Mouse (Mus musculus): Measurements from ENCODE around the gene Adam29.

Gene Adam29

GRCm38 (mm10) chr8:55906848-55907247, at the start of gene Adam29:
Gene Adam29, minus strand, starts transcription at chr8:55906948.
- DNase-seq (ENCODE audit: low spot score), result no peak

GRCm38 (mm10) chr8:55940526-55940880, 33.8 kb upstream of the Adam29 start:
- peak; percentile 21 for DNase-seq (ENCODE audit: low spot score)

DNA sequence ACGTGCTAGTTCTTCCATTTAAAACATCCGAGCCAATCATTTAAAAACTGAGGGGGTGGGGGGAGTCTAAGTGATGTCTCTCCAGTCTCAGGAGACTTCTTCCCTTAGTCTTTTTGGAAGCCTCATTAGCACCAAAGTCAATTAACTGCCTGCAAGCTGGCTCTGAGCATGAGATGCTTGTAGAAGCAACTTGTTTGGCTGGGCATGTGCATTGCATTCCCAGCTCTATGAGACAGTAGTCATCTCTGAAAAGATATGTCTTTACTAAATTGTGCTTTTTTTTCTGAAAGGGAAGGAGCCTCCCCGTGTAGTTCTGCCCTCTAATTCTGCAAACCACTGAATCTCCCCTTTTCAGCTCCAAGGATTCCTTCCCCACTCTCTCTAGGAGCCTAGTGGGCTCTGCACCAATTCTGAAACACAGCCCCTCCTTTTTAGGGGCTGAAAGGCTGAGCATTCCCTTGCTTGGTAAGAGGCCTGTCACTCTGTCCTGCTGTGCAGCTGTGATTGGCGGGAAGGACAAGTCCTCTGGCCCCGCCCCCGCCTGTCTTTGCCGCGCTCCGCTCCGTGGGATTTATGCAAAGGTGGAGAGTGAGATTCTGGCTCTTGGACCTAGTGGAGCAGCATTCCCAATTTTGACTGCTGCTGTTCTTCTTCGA, 33.2 kb upstream of the Adam29 start, which contains the start of gene Glra3:
Gene Glra3 (plus strand): TSS at position 591 of the 656 bp plus-strand sequence.
- peak; percentile 4 for DNase-seq (ENCODE audit: low spot score)
